Mouse (Mus musculus) induced T-regulatory cell, adult 2 months (primary cell): ENCODE data around the gene Zfp747.
"Not testable (repeated sequence)": the region's sequence is repeated elsewhere in the genome, so short reads cannot be mapped to it uniquely, and the experiment has no call there.

ENCODE experiments used
- DNase-seq: peaks from one replicate; pipeline ENCODE4 v3.0.0-alpha.2; 2012; ENCODE audit warnings: low read depth

The Zfp747 gene

DNA sequence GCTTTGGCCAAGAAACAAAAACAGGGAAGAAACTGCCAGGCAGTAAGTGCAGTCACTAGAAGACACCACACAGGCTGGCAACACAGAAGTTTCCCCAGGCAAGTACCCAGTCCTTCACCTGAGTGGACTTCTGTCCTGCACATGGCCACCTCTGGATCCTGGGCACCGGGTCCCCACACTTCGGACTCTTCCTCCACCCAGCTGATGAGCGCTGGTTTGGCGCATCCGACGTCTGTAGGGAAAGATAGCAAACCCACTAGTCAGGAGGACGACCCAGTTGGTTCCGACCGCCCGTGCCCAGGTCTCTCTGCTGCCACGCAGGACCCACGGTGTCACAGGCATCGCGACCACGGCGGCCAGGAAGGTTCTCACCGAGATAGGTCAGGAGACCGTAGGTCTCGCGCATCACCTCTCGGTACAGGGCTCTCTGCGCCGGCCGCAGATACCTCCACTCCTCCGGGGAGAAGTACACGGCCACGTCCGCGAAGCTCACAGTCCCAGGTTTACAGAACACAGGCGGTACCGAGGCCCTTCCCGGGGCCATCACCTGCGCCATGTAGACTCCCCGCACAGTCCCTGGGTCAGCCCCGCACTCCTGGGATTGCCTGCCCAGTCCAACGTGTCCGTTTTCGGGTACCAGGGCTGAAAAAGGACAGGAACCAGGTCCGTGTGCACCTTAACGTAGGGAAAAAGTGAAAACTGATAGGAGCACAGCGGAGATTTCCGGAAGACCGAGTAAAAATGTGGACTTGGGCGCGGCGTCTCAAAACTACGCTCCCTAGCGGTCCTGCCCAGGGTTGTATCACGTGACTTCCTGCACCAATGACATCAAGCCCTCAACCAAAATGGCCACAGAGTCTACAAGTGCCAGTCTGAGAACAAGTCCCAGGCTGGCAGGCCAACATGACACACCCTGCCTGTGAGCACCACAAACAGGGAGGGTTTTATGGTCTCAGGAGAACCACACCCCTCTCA, at the start of gene Zfp747:
Gene Zfp747, minus strand, starts transcription at position 780 of the 975 bp plus-strand sequence.
- DNase-seq, result peak; percentile 99

DNA sequence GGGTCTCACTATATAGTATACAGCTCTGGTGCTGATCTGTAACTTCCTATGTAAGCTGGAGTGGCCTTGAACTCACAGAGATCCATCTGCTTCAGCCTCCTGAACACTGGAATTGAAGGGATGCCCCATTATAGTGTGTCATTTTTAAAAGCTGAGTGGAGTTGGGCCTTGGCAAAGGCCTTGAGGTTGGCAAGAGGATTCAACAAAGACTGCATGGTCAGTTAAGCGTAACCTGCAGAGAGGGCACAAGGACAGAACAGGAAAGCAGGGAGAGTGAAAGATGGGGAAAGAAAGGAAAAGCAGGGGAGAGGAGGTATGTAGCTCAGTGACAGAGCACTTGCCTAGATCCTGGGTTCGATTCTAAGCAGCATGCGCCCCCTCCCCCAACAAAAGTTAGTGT, 49.4 kb upstream of the Zfp747 start:
- no peak for DNase-seq

DNA sequence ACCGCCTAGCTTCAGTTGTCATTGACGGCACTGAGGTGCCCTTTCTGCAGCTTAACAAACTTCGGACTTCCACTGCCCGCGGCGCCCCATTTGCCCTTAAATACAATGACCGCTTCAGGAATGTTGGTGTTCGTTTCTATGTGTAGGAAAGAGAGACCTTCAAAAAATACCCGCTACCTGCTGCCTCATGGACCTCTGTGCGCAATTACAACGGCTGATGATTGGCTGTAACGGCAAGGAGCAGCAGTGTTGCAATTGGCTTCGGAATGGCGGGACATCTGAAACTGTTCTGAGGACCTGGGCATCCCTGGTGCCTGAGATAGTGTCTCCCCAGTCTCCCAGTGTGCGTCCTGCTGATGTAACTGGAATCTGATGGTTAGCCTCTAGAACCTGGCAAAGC, 46.4 kb upstream of the Zfp747 start:
- no peak for DNase-seq

DNA sequence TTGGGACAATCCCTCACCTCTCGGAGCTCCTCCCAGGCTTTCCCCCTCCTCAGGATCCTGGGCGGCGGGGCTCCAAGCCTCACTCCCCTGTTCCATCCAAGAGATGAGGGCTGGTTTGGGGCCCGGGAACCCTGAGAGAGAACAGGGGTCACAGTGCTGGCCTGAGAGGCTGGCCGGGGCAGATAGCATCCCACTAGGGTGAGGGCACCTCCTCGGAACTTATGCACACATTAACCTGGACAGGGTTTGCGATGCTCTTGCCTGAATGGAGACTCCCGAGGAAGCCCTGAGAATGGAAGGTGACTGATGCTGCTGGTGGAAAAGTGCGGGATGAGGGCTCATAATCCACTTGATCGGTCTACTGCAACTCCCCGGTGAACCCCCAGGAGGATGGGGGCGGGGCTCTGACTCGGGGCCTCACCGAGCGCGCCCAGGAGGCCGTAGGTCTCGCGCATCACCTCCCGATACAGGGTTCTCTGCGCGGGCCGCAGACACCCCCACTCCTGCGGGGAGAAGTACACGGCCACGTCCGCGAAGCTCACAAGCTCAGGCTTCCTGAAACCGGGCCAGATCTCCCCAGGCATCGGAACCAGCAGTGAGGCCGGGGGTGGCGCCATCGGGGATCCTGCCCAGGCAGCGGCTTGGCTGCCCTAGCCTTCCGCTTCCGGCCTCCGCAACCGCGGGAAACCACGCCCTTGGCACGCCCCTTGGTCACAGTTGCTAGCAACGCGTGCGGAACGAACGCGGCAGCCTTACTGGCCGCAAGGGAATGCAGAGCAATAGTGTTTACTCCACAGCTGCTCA, 45.7 kb upstream of the Zfp747 start, which contains the start of gene Zfp688:
Gene Zfp688, minus strand, starts transcription at position 681 of the 804 bp plus-strand sequence.
- DNase-seq, result peak; percentile 98

DNA sequence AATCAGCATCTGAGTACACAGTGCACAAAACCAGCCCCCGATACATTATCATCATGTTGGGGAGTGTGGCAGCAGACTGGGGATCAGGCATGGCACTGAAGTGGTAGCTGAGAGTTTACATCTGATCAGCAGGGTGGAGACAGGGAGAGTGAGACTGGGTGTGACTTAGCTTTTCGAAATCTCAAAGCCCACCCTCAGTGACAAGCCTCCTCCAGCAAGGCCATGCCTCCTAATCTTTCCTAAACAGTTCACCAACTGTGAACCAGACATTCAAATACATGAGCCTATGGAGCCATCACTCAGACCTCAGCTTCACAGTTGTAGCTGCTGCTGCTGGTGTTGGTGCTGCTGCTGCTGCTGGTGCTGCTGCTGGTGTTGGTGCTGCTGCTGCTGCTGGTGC, 35.6 kb upstream of the Zfp747 start:
- no peak for DNase-seq

DNA sequence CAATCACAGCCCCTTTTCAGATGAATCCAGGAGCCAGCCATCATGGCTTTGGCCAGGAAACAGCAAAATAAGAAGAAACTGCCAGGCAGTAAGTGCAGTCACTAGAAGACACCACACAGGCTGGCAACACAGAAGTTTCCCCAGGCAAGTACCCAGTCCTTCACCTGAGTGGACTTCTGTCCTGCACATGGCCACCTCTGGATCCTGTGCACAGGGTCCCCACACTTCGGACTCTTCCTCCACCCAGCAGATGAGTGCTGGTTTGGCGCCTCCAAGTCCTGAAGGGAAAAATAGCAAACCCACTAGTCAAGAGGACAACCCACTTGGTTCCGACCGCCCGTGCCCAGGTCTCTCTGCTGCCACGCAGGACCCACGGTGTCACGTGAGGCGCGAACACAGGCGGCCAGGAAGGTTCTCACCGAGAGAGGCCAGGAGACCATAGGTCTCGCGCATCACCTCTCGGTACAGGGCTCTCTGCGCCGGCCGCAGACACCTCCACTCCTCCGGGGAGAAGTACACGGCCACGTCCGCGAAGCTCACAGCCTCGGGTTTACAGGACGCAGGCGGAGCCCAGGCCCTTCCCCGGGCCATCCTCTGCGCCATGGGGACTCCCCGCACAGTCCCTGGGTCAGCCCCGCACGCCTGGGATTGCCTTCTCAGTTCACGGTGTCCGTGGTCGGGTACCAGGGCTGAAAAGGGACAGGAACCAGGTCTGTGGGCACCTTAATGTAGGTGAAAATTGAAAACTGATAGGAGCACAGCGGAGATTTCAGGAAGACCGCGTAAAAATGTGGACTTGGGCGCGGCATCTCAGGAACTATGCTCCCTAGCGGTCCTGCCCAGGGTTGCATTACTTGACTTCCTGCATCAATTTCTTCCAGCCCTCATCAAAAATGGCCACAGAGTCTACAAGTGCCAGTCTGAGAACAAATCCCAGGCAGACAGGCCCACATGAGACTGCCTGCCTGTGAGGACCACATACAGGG, 30.4 kb upstream of the Zfp747 start, which contains the start of gene Zfp764:
Gene Zfp764, minus strand, starts transcription at position 821 of the 986 bp plus-strand sequence.
- DNase-seq, result peak; percentile 96

DNA sequence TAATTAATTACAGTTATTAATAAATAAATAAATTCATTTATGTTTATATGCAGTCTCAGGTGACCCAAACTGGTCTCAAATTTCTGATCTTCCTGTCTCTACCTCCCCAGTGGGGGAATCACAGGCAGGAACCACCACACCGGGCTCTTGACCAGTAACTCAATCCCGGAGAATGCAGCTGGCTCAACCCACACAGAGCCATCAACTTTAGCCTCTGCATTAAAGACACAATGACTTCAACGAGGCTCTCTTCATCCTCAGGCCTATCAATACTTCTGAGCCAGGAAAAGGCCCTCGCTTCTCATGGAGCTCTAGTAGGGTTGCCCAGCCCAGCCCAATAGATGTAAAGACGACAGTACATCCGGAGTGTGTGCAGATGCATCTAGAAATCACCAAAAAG, 28.3 kb upstream of the Zfp747 start:
- DNase-seq, result not testable (repeated sequence)

DNA sequence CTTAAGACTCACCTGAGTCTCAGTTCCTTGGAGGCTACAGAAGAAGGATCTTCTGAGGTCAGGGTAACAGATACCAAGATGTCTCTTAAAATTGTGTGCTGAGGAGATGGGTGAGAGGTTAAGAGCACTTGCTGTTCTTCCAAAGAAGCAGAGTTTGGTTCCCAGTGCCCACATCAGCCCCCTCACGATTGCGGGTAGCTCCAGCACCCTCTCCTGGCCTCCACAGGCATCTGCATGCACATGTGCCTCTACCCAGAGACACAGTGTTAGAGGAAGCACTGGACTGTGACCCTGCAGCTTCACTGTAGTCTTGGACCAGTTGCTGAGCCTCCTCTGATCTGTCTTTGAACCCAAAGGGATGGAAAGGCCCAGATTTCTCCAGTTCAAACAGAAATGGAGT, 27.1 kb upstream of the Zfp747 start:
- no peak for DNase-seq

DNA sequence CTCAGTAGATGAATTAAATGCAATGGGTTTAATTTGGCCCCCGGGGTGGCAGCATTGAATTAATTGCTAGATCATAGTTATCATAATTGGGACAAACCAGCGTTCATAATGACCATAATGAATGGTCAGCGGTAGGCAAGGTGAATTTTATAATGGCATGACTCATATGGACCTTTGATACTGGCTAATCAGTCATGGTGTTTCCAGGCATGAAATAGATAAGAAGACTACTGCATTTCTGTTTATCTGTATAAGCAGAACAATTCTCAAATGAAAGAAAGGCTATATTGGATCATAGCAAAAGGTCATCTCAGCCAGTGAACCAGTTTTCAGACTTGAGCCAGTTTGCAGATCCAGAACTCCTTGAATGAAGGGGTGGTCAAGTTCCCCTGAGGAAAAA, 24.5 kb upstream of the Zfp747 start:
- no peak for DNase-seq

DNA sequence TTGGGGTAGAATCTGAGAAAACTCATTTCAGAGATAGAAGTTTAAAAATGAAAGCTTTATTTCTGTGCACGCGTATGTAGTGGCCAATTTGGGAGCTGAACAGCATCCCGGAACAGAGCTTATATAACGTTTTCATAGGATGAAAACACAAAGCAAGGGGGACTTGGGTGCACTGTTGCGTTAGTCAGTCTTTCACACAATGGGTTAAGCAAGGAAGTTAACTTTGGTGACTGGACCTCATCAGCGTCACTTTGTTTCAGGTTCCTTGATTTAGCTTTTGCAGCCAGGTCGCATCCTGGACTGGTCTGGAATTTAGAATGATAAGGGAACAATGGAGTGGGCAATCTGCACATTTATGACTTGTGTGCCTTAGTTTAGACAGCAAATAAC, 18.1 kb upstream of the Zfp747 start:
- DNase-seq, result no peak

DNA sequence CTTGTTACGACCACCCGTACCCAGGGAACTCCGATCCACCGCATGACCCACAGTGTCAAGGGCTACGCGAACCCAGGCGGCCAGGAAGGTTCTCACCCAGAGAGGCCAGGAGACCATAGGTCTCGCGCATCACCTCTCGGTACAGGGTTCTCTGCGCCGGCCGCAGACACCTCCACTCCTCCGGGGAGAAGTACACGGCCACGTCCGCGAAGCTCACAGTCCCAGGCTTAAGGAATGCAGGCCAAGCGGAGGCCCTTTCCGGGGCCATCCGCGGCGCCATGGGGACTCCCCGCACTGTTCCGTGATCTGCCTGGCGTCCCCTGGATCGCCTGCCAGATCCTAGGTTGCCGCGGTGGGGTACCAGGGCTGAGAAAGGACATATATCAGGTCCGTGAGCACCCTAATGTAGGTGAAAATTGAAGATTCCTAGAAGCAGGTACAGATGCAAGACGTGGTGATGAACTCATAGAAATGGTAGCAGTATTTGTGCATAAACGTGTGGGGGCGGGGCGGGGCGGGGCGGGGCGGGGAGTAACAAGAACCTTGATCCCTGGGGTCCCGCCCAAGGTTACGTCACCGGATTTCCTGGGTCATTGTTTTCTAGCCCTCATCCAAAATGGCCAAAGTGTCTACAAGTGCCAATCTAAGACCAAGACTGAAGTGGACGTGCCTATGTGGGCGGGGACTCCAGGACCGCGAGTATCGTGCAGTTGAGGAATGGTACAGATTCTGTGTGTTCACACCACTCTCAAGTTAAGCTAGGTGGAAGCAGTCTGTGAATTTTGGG, 17.5 kb upstream of the Zfp747 start, which contains the start of gene E430018J23Rik:
Gene E430018J23Rik, minus strand, starts transcription at position 473 of the 787 bp plus-strand sequence.
- DNase-seq, result peak; percentile 100

DNA sequence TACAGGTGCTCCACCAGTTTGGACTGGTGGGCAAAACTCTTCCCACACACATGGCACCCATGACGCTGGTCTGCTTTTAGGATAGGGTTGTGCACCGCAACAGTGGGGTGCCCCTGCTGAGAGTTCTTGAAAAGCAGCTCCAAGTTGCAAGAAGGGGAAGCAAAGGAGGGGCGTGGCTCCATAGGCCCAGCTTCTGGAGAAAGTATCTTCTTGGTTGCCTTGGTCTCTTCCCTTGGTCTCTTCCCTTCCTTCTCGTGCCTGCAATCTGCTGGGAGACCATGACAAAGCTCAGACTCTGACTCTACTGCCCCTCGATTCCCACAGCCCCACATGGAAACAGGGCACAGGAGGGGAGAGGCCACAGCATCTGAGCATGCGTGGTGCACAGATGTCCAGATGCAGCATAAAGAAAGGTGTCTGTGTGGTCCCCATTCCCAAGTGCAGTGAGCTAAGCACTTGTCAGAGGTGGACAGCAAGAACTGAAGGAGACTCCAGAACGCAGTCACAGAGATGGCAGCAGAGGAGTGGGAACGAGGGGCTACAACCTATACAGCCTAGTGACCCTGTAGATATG, 16.5 kb upstream of the Zfp747 start:
- DNase-seq, result no peak

DNA sequence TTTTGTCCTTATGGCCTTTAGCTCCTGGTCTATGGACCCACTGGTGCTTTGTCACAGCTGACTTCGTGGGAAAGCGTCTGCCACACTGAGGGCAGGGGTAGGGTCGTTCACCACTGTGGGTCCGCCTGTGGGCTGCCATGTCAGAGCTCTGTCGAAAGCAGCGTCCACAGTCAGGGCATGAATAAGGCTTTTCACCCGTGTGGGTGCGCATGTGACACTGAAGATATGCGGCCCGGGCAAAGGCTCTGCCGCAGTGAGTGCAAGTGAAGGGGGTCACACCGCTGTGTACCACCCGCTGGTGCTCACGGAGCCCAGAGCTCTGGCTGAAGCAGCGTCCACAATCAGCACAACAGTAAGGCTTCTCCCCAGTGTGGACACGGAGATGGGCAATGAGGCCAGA, 15.7 kb upstream of the Zfp747 start:
- no peak for DNase-seq

DNA sequence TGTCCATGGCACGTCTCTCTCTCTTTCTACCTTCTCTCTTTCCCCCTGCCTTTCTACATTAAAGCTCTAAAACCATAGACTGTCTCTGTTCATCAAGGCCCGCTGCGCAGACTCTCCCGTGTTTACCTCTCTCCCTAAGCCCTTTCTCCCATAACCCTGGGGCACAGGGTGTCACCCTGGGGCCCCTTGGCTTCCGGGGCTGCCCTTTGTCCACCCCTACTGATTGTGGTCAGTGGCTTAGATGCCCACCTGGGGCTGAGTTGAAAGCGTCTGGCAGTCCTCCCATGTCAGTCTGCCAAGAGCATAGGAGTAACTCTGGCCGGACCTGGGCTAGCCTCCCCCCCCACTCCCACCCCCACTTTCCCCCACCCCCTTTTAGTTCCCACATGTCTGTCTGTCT, 14.5 kb upstream of the Zfp747 start:
- no peak for DNase-seq

DNA sequence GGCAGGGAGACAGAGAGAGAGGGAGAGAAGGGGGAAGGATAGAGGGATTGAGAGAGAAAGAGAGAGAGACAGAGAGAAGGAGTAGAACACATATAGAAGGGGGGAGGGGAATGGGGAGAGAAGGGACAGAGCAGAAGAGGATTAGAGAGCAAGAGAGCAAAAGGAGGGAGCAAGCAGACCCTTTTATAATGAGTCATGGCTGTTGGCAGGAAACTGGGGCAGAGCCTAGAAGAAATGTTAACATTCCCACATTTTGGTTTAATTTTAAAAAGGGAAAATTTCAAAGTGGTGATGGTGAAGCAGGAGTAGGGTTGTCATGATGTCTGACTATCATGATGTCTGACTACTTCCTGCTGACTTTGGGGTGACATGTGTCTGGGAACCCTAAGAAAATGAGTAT, 12.4 kb upstream of the Zfp747 start:
- not testable (repeated sequence) for DNase-seq

DNA sequence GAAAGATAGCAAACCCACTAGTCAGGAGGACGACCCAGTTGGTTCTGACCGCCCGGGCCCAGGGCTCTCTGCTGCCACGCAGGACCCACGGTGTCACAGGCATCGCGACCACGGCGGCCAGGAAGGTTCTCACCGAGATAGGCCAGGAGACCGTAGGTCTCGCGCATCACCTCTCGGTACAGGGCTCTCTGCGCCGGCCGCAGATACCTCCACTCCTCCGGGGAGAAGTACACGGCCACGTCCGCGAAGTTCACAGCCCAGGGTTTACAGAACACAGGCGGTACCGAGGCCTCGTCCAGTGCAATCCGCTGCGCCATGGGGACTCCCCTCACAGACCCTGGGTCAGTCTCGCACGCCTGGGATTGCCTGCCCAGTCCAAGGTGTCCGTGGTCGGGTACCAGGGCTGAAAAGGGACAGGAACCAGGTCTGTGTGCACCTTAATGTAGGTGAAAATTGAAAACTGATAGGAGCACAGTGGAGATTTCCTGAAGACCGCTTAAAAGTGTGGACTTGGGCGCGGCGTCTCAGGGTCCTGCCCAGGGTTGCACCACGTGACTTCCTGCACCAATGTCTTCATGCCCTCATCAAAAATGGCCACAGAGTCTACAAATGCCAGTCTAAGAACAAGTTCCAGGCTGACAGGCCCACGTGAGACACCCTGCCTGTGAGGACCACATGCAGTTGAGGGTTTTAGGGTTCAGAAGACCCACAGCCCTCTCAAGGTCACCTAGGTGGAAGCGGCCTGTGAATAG, 11.0 kb upstream of the Zfp747 start, which contains the start of gene 9130019O22Rik:
Gene 9130019O22Rik, minus strand, starts transcription at position 526 of the 752 bp plus-strand sequence.
- peak; percentile 97 for DNase-seq

DNA sequence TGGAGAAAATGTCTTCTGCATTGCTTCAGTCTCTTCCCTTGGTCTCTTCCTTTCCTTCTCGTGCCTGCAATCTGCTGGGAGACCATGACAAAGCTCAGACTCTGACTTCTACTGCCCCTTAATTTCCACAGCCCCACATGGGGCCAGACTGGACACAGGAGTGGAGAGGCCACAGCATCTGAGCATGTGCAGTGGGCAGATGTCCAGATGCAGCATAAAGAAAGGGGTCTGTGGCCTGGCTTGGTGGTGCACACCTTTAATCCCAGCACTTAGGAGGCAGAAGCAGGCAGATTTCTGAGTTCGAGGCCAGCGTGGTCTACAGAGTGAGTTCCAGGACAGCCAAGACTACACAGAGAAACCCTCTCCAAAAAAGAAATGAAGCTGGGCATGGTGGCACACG, 9.7 kb upstream of the Zfp747 start:
- not testable (repeated sequence) for DNase-seq

DNA sequence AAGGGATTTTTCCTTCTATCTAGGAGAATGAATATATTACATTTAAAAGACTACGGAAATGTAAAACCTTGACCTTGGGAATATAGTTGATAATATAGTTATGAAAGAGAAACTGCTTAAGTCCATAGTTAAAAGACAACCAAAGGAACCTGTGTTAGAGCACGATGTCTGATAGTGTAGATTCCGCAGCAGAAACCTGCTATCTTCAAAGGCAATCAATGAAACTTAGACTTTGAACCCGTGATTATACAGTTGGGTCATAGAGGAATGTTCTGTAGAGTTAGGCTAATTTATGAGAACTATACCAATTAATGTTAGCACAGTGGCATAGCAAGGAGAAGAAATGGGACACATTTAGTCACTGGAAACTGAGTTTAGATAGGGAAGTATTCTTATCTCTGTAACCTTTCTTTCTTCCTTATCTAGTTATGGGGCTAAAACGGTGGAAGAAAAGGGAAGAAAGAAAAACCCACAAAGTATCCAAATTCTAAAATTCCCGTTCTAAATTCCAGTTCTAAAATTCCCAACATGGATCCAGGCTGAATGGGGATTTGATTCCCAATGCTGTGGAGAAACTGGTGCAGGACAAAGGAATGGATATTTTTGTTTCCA, 2.6 kb upstream of the Zfp747 start:
- DNase-seq, result no peak

DNA sequence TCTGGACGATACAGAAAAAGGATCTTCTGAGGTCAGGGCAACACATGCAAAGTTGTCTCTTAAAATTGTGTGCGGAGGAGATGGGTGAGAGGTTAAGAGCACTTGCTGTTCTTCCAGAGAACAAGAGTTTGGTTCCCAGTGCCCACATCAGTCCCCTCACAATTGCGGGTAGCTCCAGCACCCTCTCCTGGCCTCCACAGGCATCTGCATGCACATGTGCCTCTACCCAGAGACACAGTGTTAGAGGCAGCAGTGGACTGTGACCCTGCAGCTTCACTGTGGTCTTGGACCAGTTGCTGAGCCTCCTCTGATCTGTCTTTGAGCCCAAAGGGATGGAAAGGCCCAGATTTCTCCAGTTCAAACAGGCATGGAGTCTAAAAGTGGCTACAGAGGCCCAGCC, 4.0 kb downstream of the Zfp747 start:
- not testable (repeated sequence) for DNase-seq
